Mouse (Mus musculus) heart, embryonic 15.5 days (tissue): ENCODE data around the gene Lipm. TPM values are rescaled to one million over a fixed set of nuclear protein-coding genes. Genes with fewer than 3 reads are reported as not detected.

Experiments used
- ATAC-seq: fragments of 200-750 bp; cut with Nextera tagmentation; replicated peaks from 2 replicates; pipeline ENCODE4 v1.8.0; 2017; ENCODE audit warnings: low read depth, moderate TSS enrichment; ENCODE audit not compliant: insufficient number of reproducible peaks, insufficient read depth, low FRiP score
- H3K27ac ChIP-seq: fragments of 300-500 bp; sonication (generic); 2 replicates; pipeline ENCODE4 v1.5.1; 2015; ENCODE audit warnings: mild to moderate bottlenecking, inconsistent platforms
- H3K27me3 ChIP-seq: fragments of 300-500 bp; sonication (generic); 2 replicates; pipeline ENCODE4 v1.6.1; 2015; ENCODE audit warnings: inconsistent platforms
- H3K36me3 ChIP-seq: fragments of 300-500 bp; sonication (generic); 2 replicates; pipeline ENCODE4 v1.6.1; 2015; ENCODE audit warnings: mild to moderate bottlenecking, inconsistent platforms
- H3K4me1 ChIP-seq: fragments of 300-500 bp; sonication (generic); replicated peaks from 2 replicates; pipeline ENCODE4 v1.6.1; 2015; ENCODE audit warnings: inconsistent platforms
- H3K4me2 ChIP-seq: fragments of 300-500 bp; sonication (generic); 2 replicates; pipeline ENCODE4 v1.6.1; 2015; ENCODE audit warnings: inconsistent platforms, mild to moderate bottlenecking, moderate library complexity
- H3K4me3 ChIP-seq: fragments of 300-500 bp; sonication (generic); 2 replicates; pipeline ENCODE4 v1.5.1; 2015; ENCODE audit warnings: mild to moderate bottlenecking, inconsistent platforms
- H3K9ac ChIP-seq: fragments of 300-500 bp; sonication (generic); 2 replicates; pipeline ENCODE4 v1.6.1; 2015; ENCODE audit warnings: mild to moderate bottlenecking, inconsistent platforms
- H3K9me3 ChIP-seq: fragments of 300-500 bp; sonication (generic); replicated peaks from 2 replicates; pipeline ENCODE4 v1.6.1; 2016; ENCODE audit warnings: inconsistent platforms
- WGBS: fragments of 180-500 bp; shearing (Covaris S2); methylation state at CpG from one replicate; pipeline ENCODE4 v1.1.7; 2015; ENCODE audit warnings: mixed read lengths; 5-methylcytosine and 5-hydroxymethylcytosine counted together
- microRNA-seq: library from miRNA; unstranded; fragments of <30 nt; microRNA quantifications from one replicate; pipeline ENCODE4, GENCODE M21; 2016
- polyA plus RNA-seq: library from polyadenylated mRNA; unstranded; fragments of >200 nt; fragmentation: Nextera tagmentation; extraction: Ambion mirVana; gene quantifications from 2 replicates; pipeline ENCODE4 v1.2.1, GENCODE M21; 2015

The Lipm gene
- polyA plus RNA-seq, 1 experiment from 2014 or later: 0.06 TPM

- Histone ChIP-seq H3K9me3 (no peaks in the 10 kb centered on the region; the same call in 1 of the 2 replicates), H3K27me3 (no peaks in the 10 kb centered on the region), H3K4me2 (no peak overlapping the region), H3K4me1 (no peaks in the 10 kb centered on the region), H3K4me3 (no peak overlapping the region), H3K27ac (no peak overlapping the region), H3K36me3 (no peaks in the 10 kb centered on the region), H3K9ac (no peak overlapping the region)
- no peak for ATAC-seq
- WGBS: 57% methylated on average over 7 of the region's 7 CpGs
Measured at GRCm38 (mm10) chr19:34167896-34168661, 67.3 kb downstream of the Lipm start.

- Histone ChIP-seq H3K4me2 (no peak overlapping the region), H3K4me1 (peaks cover under 1% of the 10 kb centered on the region; the same call in 1 of the 2 replicates), H3K9me3 (no peaks in the 10 kb centered on the region; the same call in 1 of the 2 replicates), H3K4me3 (no peak overlapping the region), H3K36me3 (no peaks in the 10 kb centered on the region), H3K27me3 (no peaks in the 10 kb centered on the region), H3K27ac (no peak overlapping the region), H3K9ac (no peak overlapping the region)
- no peak for ATAC-seq
Measured at GRCm38 (mm10) chr19:34169121-34169520, 68.4 kb downstream of the Lipm start.

GRCm38 (mm10) chr19:34171167-34171566 is 70.4 kb downstream of the Lipm start:
- no peak for ATAC-seq
- WGBS: 44% methylated on average over 3 of the region's 3 CpGs
- peaks cover 3% of the 10 kb centered on the region; the same call in 1 of the 2 replicates for H3K4me1 ChIP-seq

More at GRCm38 (mm10) chr19:34171167-34171566, 70.4 kb downstream of the Lipm start:
- no peak overlapping the region for H3K27ac ChIP-seq
- H3K4me3 ChIP-seq: no peak overlapping the region
- no peaks in the 10 kb centered on the region; the same call in 1 of the 2 replicates for H3K9me3 ChIP-seq
- no peaks in the 10 kb centered on the region for H3K27me3 ChIP-seq
- no peaks in the 10 kb centered on the region for H3K36me3 ChIP-seq
- H3K9ac ChIP-seq: no peak overlapping the region
- H3K4me2 ChIP-seq: no peak overlapping the region

Small RNA genes lying within 50 kb of the gene (microRNA-seq; reads per million reads assigned to microRNA genes)
- not detected for gene Gm23334

Other genes with a start within 250 kb of the Lipm start
- gene Lipf, start 139.7 kb upstream of the Lipm start, polyA plus RNA-seq: not detected in 2 replicates
- gene Lipk, start 92.6 kb upstream of the Lipm start, polyA plus RNA-seq: not detected in 2 replicates
- gene Lipn, start 33.6 kb upstream of the Lipm start, polyA plus RNA-seq: not detected in 2 replicates
- 0.10 and 1.3 TPM in 2 replicates for gene Ankrd22, start 65.1 kb downstream of the Lipm start, polyA plus RNA-seq
- gene Stambpl1, start 91.3 kb downstream of the Lipm start, polyA plus RNA-seq: 7.6 and 8.6 TPM in 2 replicates
- 1,121 and 1,187 TPM in 2 replicates for gene Acta2, start 154.7 kb downstream of the Lipm start, polyA plus RNA-seq
- gene Fas, start 189.7 kb downstream of the Lipm start, polyA plus RNA-seq: 5.0 and 5.5 TPM in 2 replicates